Mouse (Mus musculus): ENCODE measurements at regions not wholly inside any gene's neighbourhood (a gene's known extent, or its start where the extent isn't known, plus 50 kb on each side); places are given as distances from the start of the nearest gene placed in this dataset.

DNA sequence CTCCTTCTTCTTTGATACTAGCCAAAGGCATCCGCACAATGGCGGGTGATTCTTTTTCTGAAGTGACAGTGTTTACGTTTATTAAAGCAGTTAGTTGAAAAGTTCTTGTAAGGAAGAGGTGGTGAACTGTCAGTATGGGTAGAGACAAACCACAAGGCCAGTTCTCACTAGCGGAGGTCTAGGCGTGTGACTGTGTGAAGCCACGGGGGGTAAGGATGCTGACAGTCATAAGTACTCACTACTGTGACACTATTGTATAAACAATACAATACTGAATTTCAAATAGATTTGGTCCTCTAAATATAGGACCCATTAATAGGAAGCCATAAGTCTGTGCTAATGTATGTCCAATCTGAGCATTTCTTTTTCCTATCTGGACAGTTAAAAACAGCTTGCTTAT lies 161.9 kb downstream of the Cxcl12 start:
- DNase-seq (ENCODE audit: low spot score in 2 of 2) = no peak

DNA sequence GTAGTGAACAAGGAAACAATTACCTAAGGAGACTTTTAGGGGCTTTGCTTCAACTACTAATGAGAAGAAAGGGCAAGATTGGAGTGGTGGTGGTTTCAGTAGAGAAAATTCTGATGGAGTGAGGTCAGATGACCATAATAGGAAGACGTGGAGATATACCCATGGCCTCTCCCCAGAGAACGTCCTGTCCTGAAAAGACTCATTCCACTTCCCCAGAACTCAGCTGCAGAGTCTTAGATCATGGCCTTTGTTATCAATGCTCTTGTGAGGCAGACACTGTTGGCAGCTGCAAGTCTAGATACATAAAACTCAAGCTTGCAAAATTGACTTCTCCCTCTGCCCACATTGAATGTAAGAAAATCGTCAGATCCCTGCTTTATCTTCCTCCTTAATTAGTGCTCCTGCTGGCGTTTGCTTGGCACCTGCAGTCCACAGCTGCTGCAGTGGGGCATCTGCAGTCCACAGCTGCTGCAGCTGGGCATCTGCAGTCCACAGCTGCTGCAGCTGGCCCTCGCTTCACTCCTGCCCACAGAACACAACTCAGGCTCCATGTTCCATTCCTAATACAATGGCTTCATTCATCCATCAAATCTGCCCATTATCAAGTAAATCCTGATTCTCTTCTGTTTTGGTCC lies 162.5 kb downstream of the Cxcl12 start:
- DNase-seq (ENCODE audit: low spot score in 2 of 2) = no peak

DNA sequence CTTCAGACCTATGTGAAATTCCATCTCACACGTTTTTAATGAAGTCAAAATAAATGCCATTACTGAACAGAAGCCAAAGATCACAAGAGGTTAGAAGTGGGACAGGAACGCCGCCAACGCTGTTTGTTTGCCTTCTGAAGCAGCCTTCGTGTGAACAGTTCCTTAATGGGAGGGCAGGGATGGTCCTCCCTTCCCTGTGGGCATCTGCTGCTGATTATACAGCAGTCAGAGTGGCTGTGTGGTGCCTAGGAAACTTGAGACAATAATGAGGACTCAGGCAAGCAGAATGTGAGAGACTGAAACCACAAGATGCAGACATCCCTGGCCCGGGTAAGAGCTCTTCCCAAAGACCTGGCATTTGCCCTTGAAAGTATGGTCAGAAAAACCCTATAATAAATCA lies 164.3 kb downstream of the Cxcl12 start:
- DNase-seq (ENCODE audit: low spot score in 2 of 2) = no peak

DNA sequence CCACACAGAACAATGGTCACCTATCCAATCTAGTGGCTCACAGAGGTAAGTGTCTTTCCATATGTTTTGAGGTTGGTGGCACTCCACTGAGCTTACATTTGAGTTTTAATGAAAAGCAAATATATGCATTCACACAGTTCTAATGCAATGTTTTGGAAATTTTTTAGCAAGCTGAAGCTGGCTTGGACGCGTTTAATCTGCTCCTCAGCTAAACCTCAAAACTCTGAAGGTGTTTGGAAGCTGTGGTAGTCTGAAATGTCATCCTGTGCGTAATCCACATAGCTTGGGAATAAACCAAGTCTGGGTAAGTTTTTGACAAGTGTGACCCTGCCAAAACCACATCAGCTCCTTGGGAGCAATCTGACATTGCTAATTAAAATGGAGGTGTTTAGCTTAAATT lies 173.8 kb downstream of the Cxcl12 start:
- no peak for DNase-seq (ENCODE audit: low spot score in 2 of 2)

DNA sequence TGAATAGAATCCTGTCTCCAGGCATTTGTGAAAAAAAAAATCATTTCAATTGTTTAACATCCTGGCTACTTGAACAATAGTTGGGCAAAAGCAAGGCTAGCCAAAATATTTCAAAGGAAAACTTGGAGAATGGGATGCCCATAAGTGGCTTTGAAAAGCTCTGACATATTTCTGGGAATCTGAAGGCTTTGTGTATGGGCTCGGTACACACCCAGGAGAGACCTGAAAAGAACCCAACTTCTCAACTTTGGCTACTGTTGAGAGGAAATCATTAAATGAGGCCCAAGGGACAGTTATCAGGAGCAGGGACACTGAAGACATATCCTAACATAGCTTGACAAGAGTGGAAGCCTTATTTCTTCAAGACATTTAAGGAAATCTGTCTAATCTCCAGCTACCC lies 179.0 kb downstream of the Cxcl12 start:
- no peak for DNase-seq (ENCODE audit: low spot score in 2 of 2)

DNA sequence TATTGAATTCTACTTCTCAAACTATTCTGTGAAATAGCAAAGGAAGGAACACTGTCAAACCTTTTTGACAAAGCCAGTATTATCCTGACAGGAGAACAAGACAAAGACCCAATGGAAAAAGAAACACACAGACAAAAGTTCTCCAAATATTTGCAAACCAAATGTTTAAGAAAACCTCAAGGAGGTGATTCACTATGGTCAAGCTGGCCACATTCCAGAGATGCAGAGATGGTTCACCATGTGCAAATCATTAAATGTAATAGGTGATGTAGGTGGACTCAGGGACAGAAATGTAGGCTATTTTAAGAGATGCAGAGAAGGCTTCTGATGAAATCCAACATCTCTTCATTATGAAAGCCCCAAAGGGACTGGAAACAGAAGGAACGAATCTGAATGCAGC lies 183.5 kb downstream of the Cxcl12 start:
- no peak for DNase-seq (ENCODE audit: low spot score in 2 of 2)

DNA sequence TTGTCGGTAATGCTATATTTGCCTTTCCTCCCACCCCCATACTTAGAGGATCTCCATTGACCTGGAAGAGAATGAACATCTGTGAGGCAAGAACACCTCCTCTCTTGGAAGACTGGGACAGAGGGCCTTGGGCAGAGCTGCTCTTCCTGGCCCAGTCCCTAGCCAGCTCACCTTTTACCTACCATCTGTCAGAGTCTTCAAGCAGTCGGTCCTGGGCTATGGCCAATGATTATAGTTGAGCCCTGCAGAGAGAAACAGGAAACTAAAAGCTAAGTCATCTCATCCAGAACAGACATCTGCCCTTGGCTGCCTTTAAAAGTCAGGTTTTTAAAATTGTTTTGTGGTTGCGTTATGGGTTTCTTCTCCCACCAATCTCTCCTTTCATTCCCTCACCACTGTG lies 184.8 kb downstream of the Cxcl12 start:
- no peak for DNase-seq (ENCODE audit: low spot score in 2 of 2)

DNA sequence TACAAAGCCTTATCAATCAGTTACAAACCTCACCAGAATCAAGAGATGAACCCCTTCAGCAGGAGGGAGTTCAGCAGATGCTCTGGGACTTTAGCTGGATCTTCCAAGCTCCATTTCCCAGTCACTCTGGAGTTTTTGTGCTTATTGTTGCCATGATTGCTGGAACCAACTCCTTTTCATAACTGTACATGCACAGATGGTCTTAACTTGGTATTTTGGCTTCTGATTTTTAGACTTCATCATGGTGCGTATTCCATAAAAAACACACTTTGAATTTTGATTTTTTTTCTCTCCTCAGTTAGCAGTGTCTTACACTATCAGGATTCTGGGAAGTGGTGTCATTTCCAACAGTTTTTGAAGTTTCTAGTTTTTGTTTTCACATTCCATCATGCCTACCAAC lies 187.8 kb downstream of the Cxcl12 start:
- DNase-seq (ENCODE audit: low spot score in 2 of 2) = no peak

DNA sequence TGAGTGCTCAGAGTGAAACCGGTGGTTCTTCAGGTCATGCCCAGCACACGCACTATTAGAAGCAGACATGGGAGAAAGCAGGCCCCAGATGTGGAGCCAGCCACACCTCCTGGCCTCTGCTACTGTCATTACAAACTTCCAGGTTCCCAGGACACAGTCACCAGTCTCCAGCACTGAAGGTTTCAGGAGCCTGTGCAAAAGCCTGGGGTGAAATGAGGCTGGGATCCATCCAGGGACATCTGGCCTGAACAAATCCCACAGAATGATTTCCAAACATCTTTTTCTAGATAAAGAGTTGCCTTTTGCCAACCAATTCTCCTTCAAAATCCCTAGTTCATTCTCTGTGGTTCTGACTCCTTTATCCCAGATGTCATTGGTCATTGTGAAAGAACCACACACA lies 191.1 kb downstream of the Cxcl12 start:
- DNase-seq (ENCODE audit: low spot score in 2 of 2) = no peak

DNA sequence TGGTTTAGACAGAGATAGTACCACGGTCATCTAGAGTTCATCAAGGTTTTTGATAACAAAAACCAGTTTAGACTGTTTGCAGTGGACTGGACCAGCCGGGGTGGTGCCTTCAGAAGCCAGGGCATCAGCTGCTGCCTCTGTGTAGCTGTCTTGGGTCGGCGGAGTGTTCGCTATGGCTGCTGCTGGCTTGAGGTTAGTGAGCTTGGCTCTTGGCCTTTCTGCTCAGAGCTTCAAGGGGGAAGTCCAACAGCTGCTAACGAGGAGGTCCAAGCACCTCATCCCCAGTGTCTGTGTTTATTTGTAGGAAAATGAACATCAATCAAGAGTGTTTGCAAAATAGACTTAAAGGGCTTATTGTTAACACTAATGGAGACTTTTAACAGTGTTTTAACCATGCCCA lies 198.2 kb downstream of the Cxcl12 start:
- no peak for DNase-seq (ENCODE audit: low spot score in 2 of 2)

DNA sequence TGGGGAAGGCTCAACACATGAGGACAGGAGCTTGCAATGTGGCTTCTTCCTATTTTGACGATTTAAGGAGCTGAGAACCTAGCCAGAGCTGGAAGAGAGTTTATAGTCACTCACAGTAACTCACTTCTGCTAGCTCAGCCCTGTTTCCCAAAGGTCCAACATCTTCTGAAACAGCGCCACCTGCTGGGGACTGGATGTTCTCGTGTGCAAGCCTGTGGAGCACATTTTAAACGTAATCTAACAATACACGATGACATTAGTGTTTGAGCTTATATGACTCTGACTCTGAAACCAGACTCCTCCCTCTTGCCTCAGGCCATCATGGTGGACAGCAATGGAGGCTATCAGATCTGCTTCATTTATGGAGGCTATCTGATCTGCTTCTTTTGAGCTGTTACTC lies 207.7 kb downstream of the Cxcl12 start:
- DNase-seq (ENCODE audit: low spot score in 2 of 2) = no peak

DNA sequence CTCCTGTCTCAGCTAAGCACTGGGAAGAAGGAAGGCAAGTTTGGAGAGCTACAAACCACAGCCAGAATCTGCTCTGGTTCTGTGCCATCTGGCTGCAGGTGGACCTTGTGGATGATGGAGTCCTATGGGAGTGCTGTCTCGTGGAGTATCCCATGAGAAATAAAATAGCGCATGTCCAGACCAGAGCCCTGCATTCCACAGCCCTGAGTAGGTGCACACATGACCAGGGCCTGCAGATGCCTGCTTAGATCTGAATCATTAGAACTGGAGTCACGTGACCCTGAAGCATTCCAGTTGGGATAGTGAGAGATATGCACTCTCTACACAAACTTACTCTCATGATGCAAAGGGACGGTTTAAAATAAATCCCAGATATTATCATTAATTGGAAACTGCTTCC lies 211.6 kb downstream of the Cxcl12 start:
- no peak for DNase-seq (ENCODE audit: low spot score in 2 of 2)

DNA sequence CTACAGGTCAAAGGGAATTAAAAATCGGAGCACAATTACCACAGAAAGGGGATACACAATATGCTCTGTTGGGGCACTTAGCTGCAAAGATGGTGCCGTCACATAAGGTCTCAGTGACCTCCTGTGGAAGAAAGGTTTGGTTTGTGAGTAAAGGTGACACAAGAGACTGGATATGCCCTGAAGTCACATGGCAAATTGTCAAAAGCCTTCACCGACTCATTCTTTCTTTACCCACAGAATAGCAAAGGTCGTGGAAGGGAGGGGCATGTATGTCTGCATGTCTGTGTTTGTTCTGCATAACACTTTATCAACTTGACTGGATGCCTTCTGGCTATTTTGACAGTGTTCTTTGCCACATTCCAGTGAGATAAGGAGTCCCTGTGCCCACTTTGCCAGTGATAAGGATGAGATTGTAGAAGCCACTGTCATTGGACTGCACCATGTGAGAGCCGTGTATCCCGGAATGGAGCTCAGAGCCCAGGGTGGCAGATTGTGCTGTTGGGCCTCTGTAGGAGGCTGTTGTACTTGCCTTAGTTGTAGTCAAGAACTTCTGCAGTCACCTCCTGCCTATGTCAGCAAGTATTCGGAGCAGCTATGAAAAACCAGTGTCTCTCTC lies 222.0 kb downstream of the Cxcl12 start:
- no peak for DNase-seq (ENCODE audit: low spot score in 2 of 2)

DNA sequence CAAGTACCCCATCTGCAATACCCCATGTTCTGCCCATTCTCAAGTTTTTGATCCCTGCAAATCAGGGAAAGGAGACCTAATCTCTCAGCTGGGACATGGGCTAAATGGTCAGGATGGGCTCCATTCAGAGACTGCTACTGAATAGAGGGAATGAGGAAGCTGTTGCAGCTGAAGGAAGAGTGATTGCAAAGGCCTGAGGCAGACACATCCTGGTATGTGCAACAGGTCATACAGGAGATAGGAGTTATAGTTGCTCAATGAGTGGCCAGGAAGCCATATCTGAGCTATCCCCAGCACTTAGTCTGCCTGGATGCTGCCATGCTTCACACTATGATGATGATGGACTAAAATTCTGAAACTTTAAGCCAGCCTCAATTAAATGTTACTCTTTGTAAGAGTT lies 225.1 kb downstream of the Cxcl12 start:
- DNase-seq (ENCODE audit: low spot score in 2 of 2) = no peak

DNA sequence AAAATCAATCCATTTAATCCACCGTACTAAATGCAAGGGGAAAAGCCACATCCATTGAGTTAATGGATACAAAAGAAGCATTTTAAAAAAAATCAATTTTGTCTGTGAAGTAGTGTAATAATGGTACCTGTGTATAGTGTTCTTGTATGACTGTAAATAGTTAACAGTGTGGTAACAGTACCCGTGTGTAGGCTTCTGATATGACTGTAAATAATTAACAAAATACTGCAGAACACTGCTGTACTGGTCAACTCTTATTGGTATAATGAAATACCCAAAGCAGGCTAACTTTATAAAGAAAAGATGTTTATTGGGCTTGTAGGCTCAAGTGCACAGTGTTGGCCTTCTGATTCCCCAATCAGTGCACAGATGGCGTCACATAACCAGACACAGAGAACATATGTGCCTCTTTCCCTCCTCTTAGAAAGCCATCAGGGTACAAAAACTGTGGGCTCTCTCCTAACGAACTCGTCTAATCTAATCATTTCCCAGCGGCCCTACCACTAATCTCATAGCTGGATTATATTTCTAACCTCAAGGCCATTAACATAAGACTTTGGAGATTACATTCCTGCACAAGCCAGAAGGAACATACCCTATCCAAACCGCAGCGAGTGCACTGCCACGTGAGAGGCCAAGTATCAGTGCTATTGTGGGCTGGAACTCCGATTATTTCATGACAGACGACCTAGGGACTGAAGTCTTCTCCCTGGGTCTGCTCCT lies 237.4 kb downstream of the Cxcl12 start:
- no peak for DNase-seq (ENCODE audit: low spot score in 2 of 2)

DNA sequence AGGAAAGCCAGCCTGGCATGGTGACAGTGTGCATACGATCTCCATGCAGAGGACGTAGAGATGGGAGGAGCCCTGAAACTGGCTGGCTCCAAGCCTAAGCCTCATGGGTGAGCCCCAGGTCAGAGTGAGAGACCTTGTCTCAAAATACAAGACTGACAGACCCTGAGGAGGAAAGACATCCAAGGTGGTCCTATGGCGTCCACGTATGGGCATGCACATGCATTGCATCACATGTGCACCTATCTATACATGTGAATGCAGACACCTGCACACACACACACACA lies 237.9 kb downstream of the Cxcl12 start:
- no peak for DNase-seq (ENCODE audit: low spot score in 2 of 2)

DNA sequence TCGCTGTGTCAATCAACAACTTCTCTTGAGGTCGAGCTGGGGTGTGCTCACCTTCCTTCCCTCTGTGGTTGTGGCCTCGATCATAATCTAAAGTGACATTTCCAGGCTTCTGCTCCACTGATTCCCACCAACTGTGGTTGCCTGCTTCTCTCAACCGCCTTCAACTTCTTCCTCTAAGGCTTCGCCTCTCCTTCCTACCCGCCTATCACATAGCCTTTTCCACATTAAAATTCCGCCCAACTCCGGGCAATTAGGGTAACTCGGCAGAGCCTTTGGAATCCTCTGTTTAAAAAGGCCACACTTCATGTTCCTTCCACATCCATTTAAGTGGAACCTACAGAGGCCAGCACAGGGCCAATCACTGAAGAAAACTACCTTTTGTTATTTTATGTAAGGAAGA lies 238.4 kb downstream of the Cxcl12 start:
- DNase-seq (ENCODE audit: low spot score in 2 of 2) = no peak

DNA sequence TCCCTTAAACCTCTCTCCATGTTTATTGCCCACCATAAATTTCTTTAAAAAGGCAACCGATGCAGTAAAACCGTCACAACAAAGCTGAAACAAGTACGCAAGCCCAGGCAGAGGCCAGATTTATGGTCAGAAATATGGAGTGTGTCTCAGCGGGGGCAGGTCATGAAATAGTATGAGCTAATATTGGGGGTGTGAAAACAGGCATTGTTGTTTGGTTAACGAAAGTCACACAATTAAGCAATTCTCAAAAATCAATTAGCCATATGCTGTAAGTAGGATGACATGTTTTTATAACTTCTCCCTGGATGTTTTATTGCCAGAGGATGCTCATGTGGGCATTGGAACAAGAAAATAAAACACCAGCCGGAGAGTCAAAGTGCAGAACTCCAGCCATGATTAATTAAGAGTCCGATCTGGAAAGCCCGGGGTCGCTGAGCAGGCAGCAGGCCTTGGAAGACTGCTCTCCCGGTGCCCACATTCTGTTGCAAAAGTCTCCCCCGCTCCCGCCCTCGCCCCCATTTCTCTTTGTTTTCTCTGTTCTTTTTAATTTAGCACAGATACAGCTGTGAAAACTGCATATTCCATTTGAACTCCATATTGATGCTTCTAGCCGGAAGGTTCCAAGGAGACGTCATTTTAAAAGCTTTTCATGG lies 239.0 kb downstream of the Cxcl12 start:
- DNase-seq (ENCODE audit: low spot score in 2 of 2) = no peak

DNA sequence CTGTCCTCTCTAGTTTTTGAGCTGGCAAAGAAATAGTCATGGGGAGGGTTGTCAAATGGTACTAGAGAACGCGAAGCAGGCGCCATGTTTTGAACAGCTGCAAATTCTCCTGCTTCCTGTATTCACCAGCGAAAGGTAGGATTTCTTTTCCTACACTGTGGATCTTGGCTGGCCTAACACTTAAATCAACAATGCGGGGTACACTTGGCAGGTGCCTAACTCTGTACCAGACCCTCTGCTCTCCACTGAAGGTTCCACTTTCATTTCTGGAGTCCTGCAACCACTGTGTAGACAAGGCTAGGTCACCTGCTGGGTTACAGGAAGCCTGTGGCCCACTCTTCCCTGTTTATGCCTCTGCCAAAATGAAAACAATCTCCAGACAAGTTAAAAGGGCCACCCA lies 239.6 kb downstream of the Cxcl12 start:
- DNase-seq (ENCODE audit: low spot score in 2 of 2) = no peak

DNA sequence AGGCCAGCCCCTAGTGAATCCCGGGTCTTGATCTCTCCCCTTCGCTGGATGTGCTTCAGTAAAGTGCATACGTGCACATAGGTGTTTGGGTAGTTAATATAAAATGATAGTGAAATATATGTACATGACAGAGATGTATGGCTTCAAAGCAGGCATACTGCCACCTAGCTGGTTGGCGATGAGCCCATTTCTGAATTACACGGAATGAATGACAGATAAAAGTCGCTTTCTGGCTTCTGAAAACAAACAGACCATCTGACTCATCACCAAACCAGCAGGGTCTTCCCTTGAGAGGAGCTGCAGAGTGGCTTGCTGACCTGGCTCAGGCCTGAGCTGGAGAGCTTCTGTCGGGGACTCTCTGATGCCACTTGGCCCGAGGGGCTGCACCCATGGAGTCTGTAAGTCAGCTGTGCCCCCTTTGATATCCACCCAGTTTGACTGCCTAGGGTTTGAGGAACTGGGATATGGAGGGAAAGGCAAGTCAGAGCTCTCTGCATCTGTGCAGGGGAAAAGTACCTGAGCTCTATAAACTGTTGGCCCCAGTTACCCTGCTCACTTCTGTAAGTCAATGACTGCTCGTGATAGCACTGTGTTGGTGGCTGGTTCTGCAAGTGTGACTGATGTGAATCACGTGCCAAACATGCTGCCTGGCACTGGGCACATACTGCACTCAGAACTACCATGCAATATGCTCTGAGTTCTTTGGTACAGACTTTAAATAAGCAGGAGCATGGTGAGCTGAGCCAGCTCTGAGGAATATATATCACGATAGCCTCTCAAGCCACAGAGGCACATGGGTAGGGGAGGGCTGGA lies 240.8 kb downstream of the Cxcl12 start:
- no peak for DNase-seq (ENCODE audit: low spot score in 2 of 2)

DNA sequence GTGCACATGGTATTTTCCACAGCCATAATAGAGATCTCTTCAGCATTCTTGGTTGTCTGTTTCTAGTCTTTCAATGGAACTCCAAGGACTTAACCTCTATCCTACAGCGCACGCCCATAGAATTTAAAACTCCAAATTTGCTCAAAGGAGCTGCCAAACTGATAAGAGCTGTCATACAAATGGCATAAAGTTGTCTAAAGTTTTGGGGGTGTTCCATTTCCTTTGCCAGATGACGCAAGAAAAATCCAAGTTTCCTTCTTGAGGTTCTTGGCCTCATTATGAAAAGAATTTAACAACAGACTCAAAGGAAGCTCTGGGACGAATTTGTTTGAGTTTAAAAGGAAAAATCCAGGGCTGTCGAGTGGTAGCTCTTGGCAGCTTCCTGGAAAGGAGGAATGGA lies 246.6 kb downstream of the Cxcl12 start:
- no peak for DNase-seq (ENCODE audit: low spot score in 2 of 2)

DNA sequence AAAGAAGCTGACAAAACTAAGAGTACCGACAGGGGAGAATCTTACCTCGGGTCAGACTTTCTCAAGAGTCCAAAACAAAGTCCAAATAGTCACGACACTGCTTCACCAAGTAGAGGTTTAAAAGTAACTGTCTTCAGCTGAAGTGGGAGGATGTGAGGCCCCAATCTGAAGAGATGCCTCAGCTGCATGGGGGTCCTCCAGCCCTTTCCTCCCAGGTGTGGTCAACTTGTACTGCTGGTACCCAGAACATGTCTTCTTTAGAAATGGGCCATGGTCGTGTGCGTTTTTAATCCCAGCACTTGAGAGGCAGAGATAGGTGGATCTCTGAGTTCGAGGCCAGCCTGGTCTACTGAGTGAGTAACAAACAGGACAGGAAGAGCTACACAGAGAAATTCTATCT lies 247.6 kb downstream of the Cxcl12 start:
- no peak for DNase-seq (ENCODE audit: low spot score in 2 of 2)

Data from left cerebral cortex, adult 9 months (tissue).